Mouse (Mus musculus) ES-CJ7 (cell line): ENCODE results near the gene Gpr34.

Experiments used
- DNase-seq: peaks from one replicate; pipeline ENCODE4 v3.0.0; 2011; ENCODE audit warnings: low read depth, low spot score

Gene Gpr34

GRCm38 (mm10) chrX:13670342-13670741 is 38.5 kb downstream of the Gpr34 start:
- DNase-seq = no peak

GRCm38 (mm10) chrX:13673001-13673400 is 41.1 kb downstream of the Gpr34 start:
- DNase-seq = no peak

- DNase-seq = no peak
These were observed 49.9 kb downstream of the Gpr34 start for GRCm38 (mm10) chrX:13681748-13682147.

GRCm38 (mm10) chrX:13686589-13686988 is 54.7 kb downstream of the Gpr34 start:
- no peak for DNase-seq

GRCm38 (mm10) chrX:13688356-13688755 is 56.5 kb downstream of the Gpr34 start:
- no peak for DNase-seq
